Mouse (Mus musculus) cerebellum, postnatal 14 days (tissue): ENCODE data around the gene Tmem245.

ENCODE experiments used
- DNase-seq, 2 experiments: peaks; one replicate each; pipeline ENCODE4 v3.0.0; 2021; ENCODE audit warnings: mixed read lengths in 2 of 2

Tmem245 gene

GRCm38 (mm10) chr4:56864417-56865001 lies 82.7 kb downstream of the Tmem245 start:
- DNase-seq: peak in 1 of 2 experiments; percentile 46

GRCm38 (mm10) chr4:56864016-56864415 lies 83.2 kb downstream of the Tmem245 start:
- peak in 1 of 2 experiments; percentile 31 for DNase-seq

GRCm38 (mm10) chr4:56861551-56861950 lies 85.7 kb downstream of the Tmem245 start:
- DNase-seq: no peak

GRCm38 (mm10) chr4:56858733-56859132 lies 88.5 kb downstream of the Tmem245 start:
- DNase-seq: no peak

- no peak for DNase-seq
Observed at GRCm38 (mm10) chr4:56856371-56856949, 90.8 kb downstream of the Tmem245 start.

GRCm38 (mm10) chr4:56855935-56856334 lies 91.3 kb downstream of the Tmem245 start:
- DNase-seq: no peak

- DNase-seq: peak in 1 of 2 experiments; percentile 28
Observed at GRCm38 (mm10) chr4:56850724-56851123, 96.5 kb downstream of the Tmem245 start.

GRCm38 (mm10) chr4:56848044-56848443 lies 99.2 kb downstream of the Tmem245 start:
- no peak for DNase-seq

- no peak for DNase-seq
Observed at GRCm38 (mm10) chr4:56847400-56847799, 99.8 kb downstream of the Tmem245 start.

- DNase-seq: no peak
Observed at GRCm38 (mm10) chr4:56845896-56846533, 101.2 kb downstream of the Tmem245 start.

GRCm38 (mm10) chr4:56844911-56845310 lies 102.3 kb downstream of the Tmem245 start:
- DNase-seq: no peak

- DNase-seq: no peak
Observed at GRCm38 (mm10) chr4:56843963-56844362, 103.3 kb downstream of the Tmem245 start.

GRCm38 (mm10) chr4:56842501-56842900 lies 104.7 kb downstream of the Tmem245 start:
- no peak for DNase-seq

GRCm38 (mm10) chr4:56840297-56840696 lies 106.9 kb downstream of the Tmem245 start:
- no peak for DNase-seq

GRCm38 (mm10) chr4:56837661-56838060 lies 109.6 kb downstream of the Tmem245 start:
- DNase-seq: no peak

GRCm38 (mm10) chr4:56831998-56832397 lies 115.2 kb downstream of the Tmem245 start:
- DNase-seq: no peak

GRCm38 (mm10) chr4:56831013-56831609 lies 116.1 kb downstream of the Tmem245 start:
- DNase-seq: no peak

GRCm38 (mm10) chr4:56829511-56829921 lies 117.7 kb downstream of the Tmem245 start:
- no peak for DNase-seq

- DNase-seq: no peak
Observed at GRCm38 (mm10) chr4:56828932-56829331, 118.3 kb downstream of the Tmem245 start.

GRCm38 (mm10) chr4:56824231-56824630 lies 123.0 kb downstream of the Tmem245 start:
- DNase-seq: no peak

GRCm38 (mm10) chr4:56820017-56820550 lies 127.2 kb downstream of the Tmem245 start:
- DNase-seq: peak in 1 of 2 experiments; percentile 24
